Mouse (Mus musculus) left cerebral cortex, adult 9 months (tissue): ENCODE data around the gene Tmem114.
A peak's percentile ranks its signal among the peaks of the same experiment; 100 is the strongest.

ENCODE experiments used
- DNase-seq, 2 experiments: peaks; one replicate each; pipeline ENCODE4 v3.0.0; 2022; ENCODE audit warnings: low spot score in 2 of 2

Tmem114 gene

GRCm38 (mm10) chr16:8424971-8425330 is at the start of gene Tmem114:
Tmem114 (minus strand) TSS chr16:8425136.
- no peak for DNase-seq

GRCm38 (mm10) chr16:8470603-8471481 is 45.9 kb upstream of the Tmem114 start, which contains the start of gene Mettl22:
Mettl22 (plus strand) TSS chr16:8470788.
- DNase-seq = peak; percentile 77 to 90

GRCm38 (mm10) chr16:8470132-8470531 is 45.2 kb upstream of the Tmem114 start:
- DNase-seq = no peak

GRCm38 (mm10) chr16:8459098-8459497 is 34.2 kb upstream of the Tmem114 start:
- peak in 1 of 2 experiments; percentile 52 for DNase-seq

- DNase-seq = no peak
These were observed 33.5 kb upstream of the Tmem114 start for GRCm38 (mm10) chr16:8458391-8458790.

- no peak for DNase-seq
These were observed 30.3 kb upstream of the Tmem114 start for GRCm38 (mm10) chr16:8455221-8455620.

- no peak for DNase-seq
These were observed 28.4 kb upstream of the Tmem114 start for GRCm38 (mm10) chr16:8453301-8453700.

- DNase-seq = no peak
These were observed 21.3 kb upstream of the Tmem114 start for GRCm38 (mm10) chr16:8446256-8446655.

- DNase-seq = no peak
These were observed 20.0 kb upstream of the Tmem114 start for GRCm38 (mm10) chr16:8444911-8445310.

- DNase-seq = no peak
These were observed 7.7 kb upstream of the Tmem114 start for GRCm38 (mm10) chr16:8432616-8433015.

- DNase-seq = no peak
These were observed 4.6 kb upstream of the Tmem114 start for GRCm38 (mm10) chr16:8429531-8429930.

- no peak for DNase-seq
These were observed 800 bp upstream of the Tmem114 start for GRCm38 (mm10) chr16:8425736-8426135.

- peak in 1 of 2 experiments; percentile 62 for DNase-seq
These were observed 570 bp downstream of the Tmem114 start for GRCm38 (mm10) chr16:8424161-8424970.

GRCm38 (mm10) chr16:8423626-8424114 is 1.3 kb downstream of the Tmem114 start:
- DNase-seq = no peak

- DNase-seq = no peak
These were observed 4.1 kb downstream of the Tmem114 start for GRCm38 (mm10) chr16:8420842-8421241.

- no peak for DNase-seq
These were observed 4.6 kb downstream of the Tmem114 start for GRCm38 (mm10) chr16:8420381-8420780.

- no peak for DNase-seq
These were observed 5.3 kb downstream of the Tmem114 start for GRCm38 (mm10) chr16:8419666-8420065.

GRCm38 (mm10) chr16:8418126-8418525 is 6.8 kb downstream of the Tmem114 start:
- no peak for DNase-seq

GRCm38 (mm10) chr16:8417011-8417720 is 7.8 kb downstream of the Tmem114 start:
- DNase-seq = no peak

GRCm38 (mm10) chr16:8415996-8416395 is 8.9 kb downstream of the Tmem114 start:
- DNase-seq = no peak

GRCm38 (mm10) chr16:8413441-8413840 is 11.5 kb downstream of the Tmem114 start:
- no peak for DNase-seq

- DNase-seq = peak; percentile 14 to 45
These were observed 12.7 kb downstream of the Tmem114 start for GRCm38 (mm10) chr16:8412213-8412612.
